Mouse (Mus musculus): ENCODE measurements around the gene Anxa9. TPM values are rescaled to one million over a fixed set of nuclear protein-coding genes. Genes with fewer than 3 reads are reported as not detected.
"Not testable (repeated sequence)": the region's sequence is repeated elsewhere in the genome, so short reads cannot be mapped to it uniquely, and the experiment has no call there.

Anxa9 gene
- 0.27 TPM in 1 of 2 replicates, not detected in the other for total RNA-seq (2014; rRNA removed)
- polyA plus RNA-seq (2015; fragmentation: Nextera tagmentation; extraction: Ambion mirVana), result 0.32 TPM in 2 replicates

DNA sequence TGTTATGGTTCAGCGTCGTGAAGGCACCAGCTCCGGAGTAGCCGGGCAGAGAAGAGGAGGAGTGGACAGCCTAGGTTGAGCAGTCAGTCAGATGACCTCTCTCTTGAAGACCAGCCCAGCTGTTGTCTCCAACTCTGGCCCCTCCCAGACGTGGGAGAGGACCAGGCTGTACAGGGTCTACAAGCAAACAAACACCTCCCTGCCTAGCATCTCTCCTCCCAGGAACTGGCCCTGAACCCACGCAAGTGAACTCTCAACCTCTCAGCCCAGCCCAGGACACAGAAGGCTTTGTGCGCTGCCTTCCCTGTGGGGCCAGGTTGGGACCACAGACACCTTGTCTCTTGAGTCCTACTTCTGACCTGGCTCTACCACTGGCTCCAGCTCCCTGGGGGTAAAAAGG, at the start of gene Anxa9:
TSS of gene Anxa9 (minus strand) at position 77 of the 400 bp plus-strand sequence.
- Histone ChIP-seq H3K4me2 (ENCODE audit: low read depth, low read length, poor library complexity, severe bottlenecking) (no peak within 1 kb of the TSS), H3K9ac (replicated peaks; ENCODE audit: low read length, poor library complexity, severe bottlenecking) (no peak within 1 kb of the TSS), H3K27ac (ENCODE audit: low read depth, low read length) (no peak within 1 kb of the TSS), H3K4me1 (ENCODE audit: insufficient read depth, low read length) (no peaks in the 10 kb centered on the region), H3K4me3 (ENCODE audit: low read depth, low read length) (no peak within 1 kb of the TSS), H3K9me3 (ENCODE audit: low read length) (no peaks in the 10 kb centered on the region), H3K36me3 (ENCODE audit: insufficient read depth, low read length) (no peaks in the 10 kb centered on the region), H3K27me3 (ENCODE audit: insufficient read depth, low read length) (no peaks in the 10 kb centered on the region)
- DNase-seq (ENCODE audit: low spot score), result no peak
- WGBS, result 73% methylated on average over 7 of the region's 7 CpGs
- no peak for TF ChIP-seq CTCF (IDR thresholded peaks at IDR 0.05)
- ATAC-seq (ENCODE audit: low FRiP score), result no peak

DNA sequence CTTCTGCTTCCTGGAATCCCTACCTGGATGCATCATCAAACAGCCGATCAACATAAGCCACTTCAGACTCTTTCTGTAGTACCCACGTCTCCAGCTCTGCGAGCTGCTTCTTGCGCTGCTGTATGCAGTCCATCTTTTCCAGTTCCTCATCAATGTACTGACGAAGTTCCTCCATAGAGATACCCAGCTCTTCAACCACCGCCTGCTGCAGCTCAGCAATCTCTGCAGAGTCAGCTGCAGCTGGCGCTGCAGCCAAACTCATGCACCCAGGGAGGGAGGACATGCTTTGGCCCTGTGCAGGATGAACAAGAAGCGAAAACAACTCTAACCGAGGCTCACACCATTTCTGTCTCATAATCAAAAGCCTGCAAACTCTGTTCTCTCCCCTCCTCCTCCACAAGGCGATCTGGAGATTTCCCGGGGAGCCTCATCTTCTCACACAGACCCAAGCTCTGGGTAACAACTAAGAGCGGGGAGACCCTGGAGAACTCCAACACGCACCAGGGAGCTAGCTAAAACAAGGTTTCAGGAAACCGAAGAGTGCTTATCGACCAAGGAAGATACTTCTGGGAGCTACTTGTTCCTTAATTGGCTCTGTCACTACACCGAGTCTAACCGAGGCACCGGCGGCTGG, 49.1 kb upstream of the Anxa9 start:
- Histone ChIP-seq H3K4me2 (ENCODE audit: low read depth, low read length, poor library complexity, severe bottlenecking) (peak overlapping the region; percentile 35; the same call in 1 of the 2 replicates), H3K4me3 (ENCODE audit: low read depth, low read length) (peak overlapping the region; percentile 41), H3K36me3 (ENCODE audit: insufficient read depth, low read length) (peaks cover 13% of the 10 kb centered on the region; the same call in 1 of the 2 replicates)
- not testable (repeated sequence) for H3K4me1 ChIP-seq (ENCODE audit: insufficient read depth, low read length); DNase-seq (ENCODE audit: low spot score); H3K9me3 ChIP-seq (ENCODE audit: low read length); H3K27me3 ChIP-seq (ENCODE audit: insufficient read depth, low read length); H3K27ac ChIP-seq (ENCODE audit: low read depth, low read length); H3K9ac ChIP-seq (replicated peaks; ENCODE audit: low read length, poor library complexity, severe bottlenecking)
- 0 out of 2 replicates have a peak, but pooled peaks have one; percentile 5 for ATAC-seq (ENCODE audit: low FRiP score)
- WGBS, result 25% methylated on average over 8 of the region's 19 CpGs

DNA sequence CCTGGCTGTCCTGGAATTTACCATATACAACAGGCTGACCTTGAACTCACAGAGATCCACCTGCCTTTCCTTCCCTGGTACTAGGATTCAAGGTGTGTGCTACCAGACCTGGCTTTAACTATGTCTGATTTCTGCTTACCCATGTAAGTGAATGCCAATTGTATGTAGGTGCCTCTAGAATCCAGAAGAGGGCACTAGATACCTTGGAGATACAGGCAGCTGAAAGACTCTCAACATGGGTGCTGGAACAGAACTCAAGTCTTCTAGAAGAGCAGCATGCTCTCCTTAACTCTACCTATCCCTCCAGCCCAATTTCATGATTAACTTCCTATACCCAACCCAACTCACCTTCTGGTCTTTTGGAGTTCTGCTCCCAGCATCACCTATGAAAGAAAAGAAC, 42.5 kb upstream of the Anxa9 start:
- H3K4me2 ChIP-seq (ENCODE audit: low read depth, low read length, poor library complexity, severe bottlenecking), result no peak overlapping the region
- peak; percentile 74 for TF ChIP-seq CTCF (IDR thresholded peaks at IDR 0.05)
- peaks cover 40% of the 10 kb centered on the region for H3K36me3 ChIP-seq (ENCODE audit: insufficient read depth, low read length)
- no peak for ATAC-seq (ENCODE audit: low FRiP score)
- H3K4me3 ChIP-seq (ENCODE audit: low read depth, low read length), result no peak overlapping the region
- no peaks in the 10 kb centered on the region for H3K9me3 ChIP-seq (ENCODE audit: low read length)
- peak; percentile 67 for DNase-seq (ENCODE audit: low spot score)
- no peaks in the 10 kb centered on the region for H3K4me1 ChIP-seq (ENCODE audit: insufficient read depth, low read length)
- no peak overlapping the region for H3K9ac ChIP-seq (replicated peaks; ENCODE audit: low read length, poor library complexity, severe bottlenecking)
- H3K27ac ChIP-seq (ENCODE audit: low read depth, low read length), result no peak overlapping the region
- no peaks in the 10 kb centered on the region for H3K27me3 ChIP-seq (ENCODE audit: insufficient read depth, low read length)

DNA sequence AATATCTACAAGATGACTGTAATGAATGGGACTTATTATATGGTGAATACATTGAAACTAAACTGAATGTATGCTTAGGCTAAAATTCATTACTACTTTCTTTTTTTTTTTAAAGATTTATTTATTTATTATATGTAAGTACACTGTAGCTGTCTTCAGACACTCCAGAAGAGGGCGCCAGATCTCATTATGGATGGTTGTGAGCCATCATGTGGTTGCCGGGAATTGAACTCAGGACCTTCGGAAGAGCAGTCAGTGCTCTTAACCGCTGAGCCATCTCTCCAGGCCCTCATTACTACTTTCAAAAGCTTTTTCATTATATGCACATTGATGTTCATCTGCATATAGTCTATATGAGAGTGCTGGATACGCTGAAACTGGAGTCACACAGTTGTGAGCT, 41.4 kb upstream of the Anxa9 start:
- H3K27ac ChIP-seq (ENCODE audit: low read depth, low read length); H3K4me1 ChIP-seq (ENCODE audit: insufficient read depth, low read length); H3K4me3 ChIP-seq (ENCODE audit: low read depth, low read length); DNase-seq (ENCODE audit: low spot score); ATAC-seq (ENCODE audit: low FRiP score); H3K9me3 ChIP-seq (ENCODE audit: low read length); H3K4me2 ChIP-seq (ENCODE audit: low read depth, low read length, poor library complexity, severe bottlenecking); H3K27me3 ChIP-seq (ENCODE audit: insufficient read depth, low read length); H3K9ac ChIP-seq (replicated peaks; ENCODE audit: low read length, poor library complexity, severe bottlenecking): not testable (repeated sequence)
- peaks cover 36% of the 10 kb centered on the region for H3K36me3 ChIP-seq (ENCODE audit: insufficient read depth, low read length)
- 98% methylated on average over 5 of the region's 5 CpGs for WGBS
- TF ChIP-seq CTCF (IDR thresholded peaks at IDR 0.05), result peak; percentile 4; the same call in 1 of the 2 replicates

DNA sequence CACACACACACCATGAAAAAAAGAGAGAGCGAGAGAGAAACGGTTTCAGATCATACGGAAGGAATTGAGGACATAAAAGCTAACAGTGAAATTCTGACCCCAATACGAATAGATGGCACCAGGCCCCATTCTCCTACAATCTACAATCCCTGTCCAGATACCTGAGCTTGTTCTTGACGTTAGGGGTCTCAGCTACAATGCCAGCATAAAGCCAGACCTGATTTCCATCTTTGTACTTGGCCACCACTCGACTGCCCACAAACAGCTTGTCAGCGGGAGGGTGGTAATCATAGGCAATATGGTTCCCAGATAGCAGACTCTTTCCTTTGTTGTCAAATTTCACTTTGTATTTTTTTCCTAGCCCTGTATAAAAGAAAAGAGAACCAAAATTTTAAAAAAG, 39.5 kb upstream of the Anxa9 start:
- ATAC-seq (ENCODE audit: low FRiP score), result no peak
- TF ChIP-seq CTCF (IDR thresholded peaks at IDR 0.05), result no peak
- H3K36me3 ChIP-seq (ENCODE audit: insufficient read depth, low read length), result peaks cover 34% of the 10 kb centered on the region
- H3K4me2 ChIP-seq (ENCODE audit: low read depth, low read length, poor library complexity, severe bottlenecking), result no peak overlapping the region
- no peak overlapping the region for H3K27ac ChIP-seq (ENCODE audit: low read depth, low read length)
- DNase-seq (ENCODE audit: low spot score), result no peak
- no peak overlapping the region for H3K4me3 ChIP-seq (ENCODE audit: low read depth, low read length)
- no peaks in the 10 kb centered on the region for H3K27me3 ChIP-seq (ENCODE audit: insufficient read depth, low read length)
- H3K9me3 ChIP-seq (ENCODE audit: low read length), result no peaks in the 10 kb centered on the region
- no peak overlapping the region for H3K9ac ChIP-seq (replicated peaks; ENCODE audit: low read length, poor library complexity, severe bottlenecking)
- WGBS, result 95% methylated on average over 7 of the region's 7 CpGs
- H3K4me1 ChIP-seq (ENCODE audit: insufficient read depth, low read length), result no peaks in the 10 kb centered on the region

DNA sequence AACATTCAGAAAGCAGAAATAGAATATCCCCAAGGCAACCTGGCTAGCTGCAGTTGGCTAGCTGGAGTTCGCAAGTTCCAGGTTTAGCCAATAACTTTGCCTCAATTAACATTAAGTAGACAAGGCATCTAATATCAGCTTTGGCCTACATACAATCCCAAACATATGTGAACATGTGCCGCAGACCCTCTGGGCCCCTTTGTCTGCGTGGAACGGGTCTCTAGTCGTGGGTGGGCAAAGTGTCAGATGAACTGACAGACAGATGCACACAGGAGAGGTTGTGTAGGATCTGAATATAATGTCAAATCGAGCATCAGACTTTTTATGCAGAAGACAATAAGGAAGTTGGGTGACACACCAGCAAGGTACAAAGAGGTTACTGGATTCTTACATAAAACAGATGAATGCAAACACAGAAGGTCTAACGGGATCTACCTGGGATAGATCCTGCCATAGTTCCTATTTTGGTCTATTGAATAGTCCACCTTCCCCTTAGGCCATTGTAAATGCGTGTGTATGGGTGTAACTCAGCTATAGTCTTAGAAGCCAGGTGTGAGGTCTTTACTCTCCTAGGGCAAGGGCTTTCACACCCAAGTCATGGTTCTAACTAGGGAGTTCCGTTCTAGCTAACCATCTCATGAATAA, 36.5 kb upstream of the Anxa9 start:
- WGBS, result 95% methylated on average over 9 of the region's 9 CpGs
- H3K9ac ChIP-seq (replicated peaks; ENCODE audit: low read length, poor library complexity, severe bottlenecking); H3K27me3 ChIP-seq (ENCODE audit: insufficient read depth, low read length); H3K4me2 ChIP-seq (ENCODE audit: low read depth, low read length, poor library complexity, severe bottlenecking); H3K27ac ChIP-seq (ENCODE audit: low read depth, low read length); H3K9me3 ChIP-seq (ENCODE audit: low read length); DNase-seq (ENCODE audit: low spot score); H3K4me3 ChIP-seq (ENCODE audit: low read depth, low read length); H3K4me1 ChIP-seq (ENCODE audit: insufficient read depth, low read length); ATAC-seq (ENCODE audit: low FRiP score): not testable (repeated sequence)
- peaks cover 56% of the 10 kb centered on the region for H3K36me3 ChIP-seq (ENCODE audit: insufficient read depth, low read length)

Measured in midbrain, postnatal 0 days (tissue).